25 mouse cellular contexts compared by ENCODE assay signal in the genomic region with DNA sequence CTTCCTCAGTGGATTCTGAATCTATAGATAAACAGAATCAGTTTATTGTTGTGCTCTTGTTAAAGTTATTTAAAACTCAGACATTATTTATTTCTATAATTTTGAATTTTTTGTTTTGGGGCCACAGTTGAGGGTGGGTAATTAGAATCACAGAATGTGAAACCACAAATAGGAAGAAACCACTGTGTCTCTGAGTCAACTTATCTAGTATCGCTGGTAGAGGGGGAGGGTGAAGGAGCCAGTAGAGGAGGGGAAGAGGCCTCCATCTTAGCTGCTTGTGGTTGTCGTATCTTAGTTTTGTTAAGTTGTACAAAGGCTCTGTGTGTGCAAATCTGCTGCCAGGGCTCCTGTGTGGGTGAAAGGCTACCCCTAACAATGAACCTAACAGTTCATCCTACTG.
"Had no signal": no experiment of that assay in that cellular context is flagged by ENCODE, and none has a peak within 500 bp of the region (broad histone marks: within the 10 kb centered on the region; RNA-seq: fewer than 3 reads in every experiment).

No protein-coding gene starts in this region.

- H3K36me3 ChIP-seq: heart, embryonic 15.5 days; hindbrain, embryonic 15.5 days; liver, embryonic 15.5 days had no signal

- H3K27ac ChIP-seq: heart, embryonic 10.5 days; heart, embryonic 13.5 days; heart, embryonic 15.5 days; hindbrain, embryonic 13.5 days; hindbrain, embryonic 15.5 days; hindbrain, postnatal 0 days; layer of hippocampus, adult 2 months; limb, embryonic 10.5 days; limb, embryonic 12.5 days; liver, embryonic 13.5 days; liver, embryonic 15.5 days had no signal

- H3K4me1 ChIP-seq: heart, embryonic 10.5 days; hindbrain, embryonic 13.5 days; hindbrain, embryonic 15.5 days; limb, embryonic 12.5 days had no signal

- ATAC-seq: hindbrain, postnatal 0 days; intestine, postnatal 0 days had no signal

- H3K27me3 ChIP-seq: heart, embryonic 13.5 days; heart, embryonic 15.5 days; hindbrain, embryonic 13.5 days; hindbrain, embryonic 15.5 days; limb, embryonic 12.5 days; liver, embryonic 13.5 days; liver, embryonic 15.5 days had no signal

- H3K9me3 ChIP-seq: heart, embryonic 10.5 days; heart, embryonic 13.5 days; heart, embryonic 15.5 days; hindbrain, embryonic 13.5 days; hindbrain, embryonic 15.5 days; limb, embryonic 10.5 days; limb, embryonic 12.5 days; liver, embryonic 13.5 days; liver, embryonic 15.5 days had no signal

- H3K9ac ChIP-seq: heart, embryonic 13.5 days; heart, embryonic 15.5 days; hindbrain, embryonic 13.5 days; hindbrain, embryonic 15.5 days; limb, embryonic 12.5 days; liver, embryonic 13.5 days; liver, embryonic 15.5 days had no signal

- H3K4me3 ChIP-seq: heart, embryonic 10.5 days; heart, embryonic 13.5 days; heart, embryonic 15.5 days; hindbrain, embryonic 13.5 days; hindbrain, embryonic 15.5 days; layer of hippocampus, adult 2 months; limb, embryonic 10.5 days; limb, embryonic 12.5 days; liver, embryonic 13.5 days; liver, embryonic 15.5 days had no signal

- DNase-seq: gastrocnemius, postnatal 14 days; gastrocnemius, postnatal 36 days; heart, adult 18-20 months; heart, postnatal 14 days; heart, postnatal 36 days; kidney, adult 18-20 months; kidney, adult 8-10 months; kidney, postnatal 10 days; kidney, postnatal 25 days; kidney, postnatal 4 days; layer of hippocampus, postnatal 36 days; liver; liver, embryonic 13.5 days had no signal

- H3K4me2 ChIP-seq: heart, embryonic 13.5 days; heart, embryonic 15.5 days; hindbrain, embryonic 13.5 days; hindbrain, embryonic 15.5 days; limb, embryonic 12.5 days; liver, embryonic 11.5 days; liver, embryonic 13.5 days; liver, embryonic 15.5 days had no signal
